Mouse (Mus musculus) limb, embryonic 14.5 days (tissue): ENCODE data around the gene Spem2. TPM values are rescaled to one million over a fixed set of nuclear protein-coding genes. Genes with fewer than 3 reads are reported as not detected.

Source experiments
- ATAC-seq: fragments of 200-750 bp; cut with Nextera tagmentation; 2 replicates; pipeline ENCODE4 v1.8.0; 2017; ENCODE audit warnings: low read depth, moderate number of reproducible peaks, moderate TSS enrichment; ENCODE audit not compliant: low FRiP score
- DNase-seq: peaks from one replicate; pipeline ENCODE4 v3.0.0-alpha.2; 2015; ENCODE audit warnings: low spot score
- H3K27ac ChIP-seq: fragments of 300-500 bp; sonication (generic); replicated peaks from 2 replicates; pipeline ENCODE4 v1.5.1; 2014; ENCODE audit warnings: low read depth, mild to moderate bottlenecking, low read length, moderate library complexity, mixed read lengths
- H3K27me3 ChIP-seq: fragments of 300-500 bp; sonication (generic); 2 replicates; pipeline ENCODE4 v1.6.1; 2014; ENCODE audit warnings: low read length, mixed read lengths; ENCODE audit not compliant: control insufficient read depth, insufficient read depth
- H3K36me3 ChIP-seq: fragments of 300-500 bp; sonication (generic); 2 replicates; pipeline ENCODE4 v1.6.1; 2014; ENCODE audit warnings: mild to moderate bottlenecking, low read length, moderate library complexity, mixed read lengths; ENCODE audit not compliant: control insufficient read depth, insufficient read depth
- H3K4me1 ChIP-seq: fragments of 300-500 bp; sonication (generic); 2 replicates; pipeline ENCODE4 v1.6.1; 2014; ENCODE audit warnings: antibody characterized with exemption, low read length, mixed read lengths; ENCODE audit not compliant: control insufficient read depth, insufficient read depth
- H3K4me2 ChIP-seq: fragments of 300-500 bp; sonication (generic); replicated peaks from 2 replicates; pipeline ENCODE4 v1.6.1; 2014; ENCODE audit warnings: low read depth, mild to moderate bottlenecking, low read length, moderate library complexity; ENCODE audit not compliant: severe bottlenecking
- H3K4me3 ChIP-seq: fragments of 300-500 bp; sonication (generic); replicated peaks from 2 replicates; pipeline ENCODE4 v1.5.1; 2014; ENCODE audit warnings: low read length
- H3K9ac ChIP-seq: fragments of 300-500 bp; sonication (generic); 2 replicates; pipeline ENCODE4 v1.6.1; 2014; ENCODE audit warnings: mild to moderate bottlenecking, low read depth, low read length, moderate library complexity; ENCODE audit not compliant: severe bottlenecking
- H3K9me3 ChIP-seq: fragments of 300-500 bp; sonication (generic); 2 replicates; pipeline ENCODE4 v1.6.1; 2016; ENCODE audit warnings: low read length; ENCODE audit not compliant: control insufficient read depth
- POLR2A ChIP-seq: fragments of 200-500 bp; IDR thresholded peaks from 2 replicates; pipeline ENCODE4 v1.8.0; 2012; ENCODE audit warnings: inconsistent platforms, mild to moderate bottlenecking, moderate library complexity, borderline replicate concordance; ENCODE audit not compliant: insufficient read depth, insufficient read length; ENCODE audit errors: extremely low read depth
- WGBS: fragments of 180-500 bp; shearing (Covaris S2); extraction: QIAGEN DNeasy Blood & Tissue Kit; methylation state at CpG from one replicate; pipeline ENCODE4 v1.1.7; 2014; 5-methylcytosine and 5-hydroxymethylcytosine counted together
- polyA plus RNA-seq, 2 experiments: library from polyadenylated mRNA; depleted of rRNA in 1 of 2; stranded (reverse) in 1 of 2; unstranded in 1 of 2; fragments of >200 nt; fragmentation: Nextera tagmentation in 1 of 2; extraction: Ambion mirVana in 1 of 2; gene quantifications; 2 replicates each; pipeline versions ENCODE4 v1.2.1 to v1.2.3; 2012 to 2014

Spem2 gene
- polyA plus RNA-seq, 2 experiments = not detected

GRCm38 (mm10) chr11:69767625-69767909 is 50.7 kb downstream of the Spem2 start:
- no peak for ATAC-seq
- H3K9ac ChIP-seq = no peak overlapping the region; the same call in 1 of the 2 replicates
- TF ChIP-seq POLR2A = no peak

DNA sequence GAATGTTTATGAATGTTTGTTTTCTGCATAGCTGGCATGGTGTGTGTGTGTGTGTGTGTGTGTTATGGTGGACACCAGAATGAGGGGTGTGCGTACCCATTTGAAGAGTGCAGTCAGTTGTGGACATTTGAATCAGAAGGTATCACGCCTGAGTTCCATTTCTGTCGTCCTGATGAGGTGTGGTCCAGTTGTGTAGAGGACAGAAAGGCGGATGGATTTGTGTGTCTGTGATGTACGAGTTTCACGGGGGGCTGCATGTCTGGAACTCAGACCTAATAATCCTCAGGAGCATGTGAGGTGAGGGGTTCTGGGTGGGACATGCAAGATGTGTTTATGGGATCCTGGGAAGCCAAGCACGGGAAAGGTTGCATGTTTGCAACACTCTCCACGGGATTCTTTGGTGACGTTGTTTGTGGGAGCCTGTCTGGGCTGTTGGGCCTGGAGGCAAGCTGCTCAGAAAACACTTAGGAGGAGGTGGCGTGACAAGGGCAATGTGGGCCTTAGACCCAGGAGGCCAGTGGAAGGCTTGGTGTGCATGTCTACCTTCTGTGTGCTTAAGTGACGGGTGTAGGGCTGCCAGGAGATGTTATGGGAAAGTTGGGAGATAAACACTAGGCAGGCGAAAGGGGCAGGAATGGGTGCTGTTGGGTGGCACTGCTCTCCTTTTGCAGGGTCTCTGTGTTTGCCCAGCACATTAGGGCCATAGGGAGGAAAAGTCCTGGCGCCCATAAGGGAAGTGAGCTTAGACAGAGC is 51.2 kb downstream of the Spem2 start:
- H3K4me2 ChIP-seq = peak overlapping the region; percentile 81
- no peaks in the 10 kb centered on the region for H3K9me3 ChIP-seq
- H3K36me3 ChIP-seq = 0 out of 2 replicates have a peak, but pooled peaks cover 4% of the 10 kb centered on the region
- peak overlapping the region; percentile 92 for H3K4me3 ChIP-seq
- ATAC-seq (no peak), DNase-seq (no peak)
- no peak for TF ChIP-seq POLR2A
- peaks cover 24% of the 10 kb centered on the region for H3K4me1 ChIP-seq
- WGBS = 49% methylated on average over 13 of the region's 13 CpGs
- no peaks in the 10 kb centered on the region for H3K27me3 ChIP-seq
- peak overlapping the region; percentile 94 for H3K9ac ChIP-seq
- H3K27ac ChIP-seq = peak overlapping the region; percentile 93; the same call in 1 of the 2 replicates

More at GRCm38 (mm10) chr11:69767625-69767909, 50.7 kb downstream of the Spem2 start:
- H3K9me3 ChIP-seq = no peaks in the 10 kb centered on the region
- H3K4me3 ChIP-seq = peak overlapping the region; percentile 92; the same call in 1 of the 2 replicates
- H3K4me1 ChIP-seq = peaks cover 24% of the 10 kb centered on the region
- no peak for DNase-seq
- WGBS = 60% methylated on average over 4 of the region's 4 CpGs
- H3K4me2 ChIP-seq = peak overlapping the region; percentile 81
- 0 out of 2 replicates have a peak, but pooled peaks cover 4% of the 10 kb centered on the region for H3K36me3 ChIP-seq
- H3K27ac ChIP-seq = no peak overlapping the region
- H3K27me3 ChIP-seq = no peaks in the 10 kb centered on the region

Other genes with a start within 250 kb of the Spem2 start
Only the 30 nearest of the 44 such genes appear.
- gene Mpdu1, start 155.8 kb downstream of the Spem2 start, polyA plus RNA-seq (2012; rRNA removed) = 117 and 155 TPM in 2 replicates
- 28.9 and 30.8 TPM in 2 replicates for gene Mpdu1, start 155.8 kb downstream of the Spem2 start, polyA plus RNA-seq (2014; fragmentation: Nextera tagmentation; extraction: Ambion mirVana)
- gene Cd68, start 152.3 kb downstream of the Spem2 start, polyA plus RNA-seq (2012; rRNA removed) = 16.6 and 24.3 TPM in 2 replicates
- 20.5 and 24.7 TPM in 2 replicates for gene Cd68, start 152.3 kb downstream of the Spem2 start, polyA plus RNA-seq (2014; fragmentation: Nextera tagmentation; extraction: Ambion mirVana)
- gene Eif4a1, start 146.0 kb downstream of the Spem2 start, polyA plus RNA-seq (2012; rRNA removed) = 887 and 919 TPM in 2 replicates
- 547 and 561 TPM in 2 replicates for gene Eif4a1, start 146.0 kb downstream of the Spem2 start, polyA plus RNA-seq (2014; fragmentation: Nextera tagmentation; extraction: Ambion mirVana)
- gene Senp3, start 136.4 kb downstream of the Spem2 start, polyA plus RNA-seq (2012; rRNA removed) = 172 and 297 TPM in 2 replicates
- 95.4 and 99.0 TPM in 2 replicates for gene Senp3, start 136.4 kb downstream of the Spem2 start, polyA plus RNA-seq (2014; fragmentation: Nextera tagmentation; extraction: Ambion mirVana)
- 4.4 and 5.2 TPM in 2 replicates for gene Tnfsf13, start 132.7 kb downstream of the Spem2 start, polyA plus RNA-seq (2012; rRNA removed)
- gene Tnfsf13, start 132.7 kb downstream of the Spem2 start, polyA plus RNA-seq (2014; fragmentation: Nextera tagmentation; extraction: Ambion mirVana) = 0.77 and 0.98 TPM in 2 replicates
- gene Tnfsf12, start 122.6 kb downstream of the Spem2 start, polyA plus RNA-seq (2012; rRNA removed) = 22.9 and 31.6 TPM in 2 replicates
- 13.7 and 15.2 TPM in 2 replicates for gene Tnfsf12, start 122.6 kb downstream of the Spem2 start, polyA plus RNA-seq (2014; fragmentation: Nextera tagmentation; extraction: Ambion mirVana)
- gene Tnfsfm13, start 122.4 kb downstream of the Spem2 start, polyA plus RNA-seq (2012; rRNA removed) = 3.8 and 6.9 TPM in 2 replicates
- gene Tnfsfm13, start 122.4 kb downstream of the Spem2 start, polyA plus RNA-seq (2014; fragmentation: Nextera tagmentation; extraction: Ambion mirVana) = 5.9 and 6.6 TPM in 2 replicates
- gene Polr2a, start 59.8 kb downstream of the Spem2 start, polyA plus RNA-seq (2012; rRNA removed) = 76.6 and 100 TPM in 2 replicates
- 40.7 and 45.3 TPM in 2 replicates for gene Polr2a, start 59.8 kb downstream of the Spem2 start, polyA plus RNA-seq (2014; fragmentation: Nextera tagmentation; extraction: Ambion mirVana)
- gene Slc35g3, start 56.5 kb downstream of the Spem2 start, polyA plus RNA-seq (2012; rRNA removed) = 0.14 and 0.23 TPM in 2 replicates
- 0.21 TPM in 1 of 2 replicates, not detected in the other for gene Slc35g3, start 56.5 kb downstream of the Spem2 start, polyA plus RNA-seq (2014; fragmentation: Nextera tagmentation; extraction: Ambion mirVana)
- gene Zbtb4, start 52.6 kb downstream of the Spem2 start, polyA plus RNA-seq (2012; rRNA removed) = 12.8 and 14.3 TPM in 2 replicates
- 4.1 and 5.0 TPM in 2 replicates for gene Zbtb4, start 52.6 kb downstream of the Spem2 start, polyA plus RNA-seq (2014; fragmentation: Nextera tagmentation; extraction: Ambion mirVana)
- gene Chrnb1, start 22.5 kb downstream of the Spem2 start, polyA plus RNA-seq (2012; rRNA removed) = 69.4 and 81.0 TPM in 2 replicates
- gene Chrnb1, start 22.5 kb downstream of the Spem2 start, polyA plus RNA-seq (2014; fragmentation: Nextera tagmentation; extraction: Ambion mirVana) = 14.1 and 19.0 TPM in 2 replicates
- gene Fgf11, start 16.6 kb downstream of the Spem2 start, polyA plus RNA-seq (2012; rRNA removed) = 17.2 and 17.5 TPM in 2 replicates
- gene Fgf11, start 16.6 kb downstream of the Spem2 start, polyA plus RNA-seq (2014; fragmentation: Nextera tagmentation; extraction: Ambion mirVana) = 2.2 and 3.4 TPM in 2 replicates
- gene Tmem102, start 12.8 kb downstream of the Spem2 start, polyA plus RNA-seq (2012; rRNA removed) = 1.8 TPM in 2 replicates
- gene Tmem102, start 12.8 kb downstream of the Spem2 start, polyA plus RNA-seq (2014; fragmentation: Nextera tagmentation; extraction: Ambion mirVana) = 5.4 and 5.9 TPM in 2 replicates
- not detected in 2 replicates for gene Gm39566, start 3.2 kb downstream of the Spem2 start, polyA plus RNA-seq (2012; rRNA removed)
- gene Gm39566, start 3.2 kb downstream of the Spem2 start, polyA plus RNA-seq (2014; fragmentation: Nextera tagmentation; extraction: Ambion mirVana) = not detected in 2 replicates
- 0.65 and 0.79 TPM in 2 replicates for gene Spem1, start 3.7 kb upstream of the Spem2 start, polyA plus RNA-seq (2012; rRNA removed)
- 0.18 TPM in 1 of 2 replicates, not detected in the other for gene Spem1, start 3.7 kb upstream of the Spem2 start, polyA plus RNA-seq (2014; fragmentation: Nextera tagmentation; extraction: Ambion mirVana)
- 96.0 and 123 TPM in 2 replicates for gene Nlgn2, start 19.3 kb upstream of the Spem2 start, polyA plus RNA-seq (2012; rRNA removed)
- gene Nlgn2, start 19.3 kb upstream of the Spem2 start, polyA plus RNA-seq (2014; fragmentation: Nextera tagmentation; extraction: Ambion mirVana) = 11.1 and 13.4 TPM in 2 replicates
- gene Tmem256, start 20.0 kb upstream of the Spem2 start, polyA plus RNA-seq (2012; rRNA removed) = 240 and 292 TPM in 2 replicates
- gene Tmem256, start 20.0 kb upstream of the Spem2 start, polyA plus RNA-seq (2014; fragmentation: Nextera tagmentation; extraction: Ambion mirVana) = 368 and 382 TPM in 2 replicates
- 190 and 214 TPM in 2 replicates for gene Plscr3, start 27.9 kb upstream of the Spem2 start, polyA plus RNA-seq (2012; rRNA removed)
- 137 and 140 TPM in 2 replicates for gene Plscr3, start 27.9 kb upstream of the Spem2 start, polyA plus RNA-seq (2014; fragmentation: Nextera tagmentation; extraction: Ambion mirVana)
- gene Tnk1, start 40.3 kb upstream of the Spem2 start, polyA plus RNA-seq (2012; rRNA removed) = 2.8 TPM in 2 replicates
- gene Tnk1, start 40.3 kb upstream of the Spem2 start, polyA plus RNA-seq (2014; fragmentation: Nextera tagmentation; extraction: Ambion mirVana) = 3.2 and 3.3 TPM in 2 replicates
- not detected in 2 replicates for gene Tmem95, start 59.6 kb upstream of the Spem2 start, polyA plus RNA-seq (2012; rRNA removed)
- not detected in 2 replicates for gene Tmem95, start 59.6 kb upstream of the Spem2 start, polyA plus RNA-seq (2014; fragmentation: Nextera tagmentation; extraction: Ambion mirVana)
- 5.1 and 5.3 TPM in 2 replicates for gene Kctd11, start 62.9 kb upstream of the Spem2 start, polyA plus RNA-seq (2012; rRNA removed)
- gene Kctd11, start 62.9 kb upstream of the Spem2 start, polyA plus RNA-seq (2014; fragmentation: Nextera tagmentation; extraction: Ambion mirVana) = 6.0 and 6.5 TPM in 2 replicates
- gene Acap1, start 77.1 kb upstream of the Spem2 start, polyA plus RNA-seq (2012; rRNA removed) = 2.1 and 2.2 TPM in 2 replicates
- 2.1 TPM in 2 replicates for gene Acap1, start 77.1 kb upstream of the Spem2 start, polyA plus RNA-seq (2014; fragmentation: Nextera tagmentation; extraction: Ambion mirVana)
- 8.6 and 8.9 TPM in 2 replicates for gene 2810408A11Rik, start 82.5 kb upstream of the Spem2 start, polyA plus RNA-seq (2012; rRNA removed)
- gene 2810408A11Rik, start 82.5 kb upstream of the Spem2 start, polyA plus RNA-seq (2014; fragmentation: Nextera tagmentation; extraction: Ambion mirVana) = 8.9 and 12.3 TPM in 2 replicates
- 74.3 and 74.6 TPM in 2 replicates for gene Neurl4, start 82.6 kb upstream of the Spem2 start, polyA plus RNA-seq (2012; rRNA removed)
- 11.4 and 15.0 TPM in 2 replicates for gene Neurl4, start 82.6 kb upstream of the Spem2 start, polyA plus RNA-seq (2014; fragmentation: Nextera tagmentation; extraction: Ambion mirVana)
- 94.0 and 110 TPM in 2 replicates for gene Gps2, start 95.4 kb upstream of the Spem2 start, polyA plus RNA-seq (2012; rRNA removed)
- 67.3 and 74.4 TPM in 2 replicates for gene Gps2, start 95.4 kb upstream of the Spem2 start, polyA plus RNA-seq (2014; fragmentation: Nextera tagmentation; extraction: Ambion mirVana)
- gene Eif5a, start 103.5 kb upstream of the Spem2 start, polyA plus RNA-seq (2012; rRNA removed) = 1,009 and 1,079 TPM in 2 replicates
- gene Eif5a, start 103.5 kb upstream of the Spem2 start, polyA plus RNA-seq (2014; fragmentation: Nextera tagmentation; extraction: Ambion mirVana) = 1,556 and 1,603 TPM in 2 replicates
- 70.1 and 92.8 TPM in 2 replicates for gene Ybx2, start 117.3 kb upstream of the Spem2 start, polyA plus RNA-seq (2012; rRNA removed)
- 7.2 and 10.2 TPM in 2 replicates for gene Ybx2, start 117.3 kb upstream of the Spem2 start, polyA plus RNA-seq (2014; fragmentation: Nextera tagmentation; extraction: Ambion mirVana)
- gene Slc2a4, start 129.7 kb upstream of the Spem2 start, polyA plus RNA-seq (2012; rRNA removed) = 31.0 and 40.4 TPM in 2 replicates
- 19.3 and 20.9 TPM in 2 replicates for gene Slc2a4, start 129.7 kb upstream of the Spem2 start, polyA plus RNA-seq (2014; fragmentation: Nextera tagmentation; extraction: Ambion mirVana)
- gene Cldn7, start 146.3 kb upstream of the Spem2 start, polyA plus RNA-seq (2012; rRNA removed) = 6.3 and 8.7 TPM in 2 replicates
- gene Cldn7, start 146.3 kb upstream of the Spem2 start, polyA plus RNA-seq (2014; fragmentation: Nextera tagmentation; extraction: Ambion mirVana) = 6.1 and 7.6 TPM in 2 replicates
- gene Ctdnep1, start 162.7 kb upstream of the Spem2 start, polyA plus RNA-seq (2012; rRNA removed) = 117 and 125 TPM in 2 replicates
- gene Ctdnep1, start 162.7 kb upstream of the Spem2 start, polyA plus RNA-seq (2014; fragmentation: Nextera tagmentation; extraction: Ambion mirVana) = 38.3 and 40.1 TPM in 2 replicates